Mouse (Mus musculus): ENCODE measurements at regions not wholly inside any gene's neighbourhood (a gene's known extent, or its start where the extent isn't known, plus 50 kb on each side); places are given as distances from the start of the nearest gene placed in this dataset.
"Not testable (repeated sequence)": the region's sequence is repeated elsewhere in the genome, so short reads cannot be mapped to it uniquely, and the experiment has no call there.

GRCm38 (mm10) chr1:157048996-157049395 lies 59.5 kb downstream of the Tex35 start:
- no peak for DNase-seq (ENCODE audit: low spot score)

GRCm38 (mm10) chr1:157048201-157048923 lies 60.1 kb downstream of the Tex35 start:
- DNase-seq (ENCODE audit: low spot score) = no peak

- DNase-seq (ENCODE audit: low spot score) = no peak
Measured at GRCm38 (mm10) chr1:157047751-157048200, 60.7 kb downstream of the Tex35 start.

DNA sequence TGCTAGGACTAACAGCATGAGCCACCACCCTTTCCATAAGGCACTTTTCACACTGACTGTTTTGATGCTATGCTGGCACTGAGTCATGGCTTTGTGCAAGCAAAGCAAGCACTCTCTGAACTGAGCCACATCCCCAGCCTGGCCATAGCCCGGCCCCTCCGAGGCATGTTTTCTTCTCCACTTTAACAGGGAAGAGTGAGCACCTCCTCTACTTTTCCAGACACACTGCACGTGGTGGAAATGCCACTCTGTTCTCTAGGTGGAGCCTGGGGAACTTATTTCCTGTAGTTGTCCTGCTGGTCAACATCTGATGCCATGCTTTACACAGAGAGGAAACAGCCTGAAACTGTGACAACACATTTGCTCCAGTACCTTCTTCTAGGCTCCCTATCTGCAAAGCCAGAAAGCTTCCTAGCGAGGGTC lies 61.7 kb downstream of the Tex35 start:
- no peak for DNase-seq (ENCODE audit: low spot score)

DNA sequence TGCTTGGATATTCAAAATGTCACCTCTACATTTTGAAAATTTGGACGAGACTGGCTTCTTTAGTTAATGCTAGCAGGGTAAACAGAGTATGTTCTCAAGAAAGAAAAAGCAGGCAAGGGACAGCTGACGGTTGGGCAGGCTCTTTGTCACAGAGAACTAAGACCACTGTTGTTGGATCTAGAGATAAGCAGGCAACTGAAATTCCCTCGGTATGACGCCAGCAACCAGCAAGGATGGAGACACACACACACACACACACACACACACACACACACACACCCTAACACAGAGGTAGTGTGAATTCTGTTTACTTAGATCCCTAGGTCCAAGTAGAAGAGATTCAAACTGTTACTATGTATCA lies 68.7 kb downstream of the Tex35 start:
- no peak for DNase-seq (ENCODE audit: low spot score)

DNA sequence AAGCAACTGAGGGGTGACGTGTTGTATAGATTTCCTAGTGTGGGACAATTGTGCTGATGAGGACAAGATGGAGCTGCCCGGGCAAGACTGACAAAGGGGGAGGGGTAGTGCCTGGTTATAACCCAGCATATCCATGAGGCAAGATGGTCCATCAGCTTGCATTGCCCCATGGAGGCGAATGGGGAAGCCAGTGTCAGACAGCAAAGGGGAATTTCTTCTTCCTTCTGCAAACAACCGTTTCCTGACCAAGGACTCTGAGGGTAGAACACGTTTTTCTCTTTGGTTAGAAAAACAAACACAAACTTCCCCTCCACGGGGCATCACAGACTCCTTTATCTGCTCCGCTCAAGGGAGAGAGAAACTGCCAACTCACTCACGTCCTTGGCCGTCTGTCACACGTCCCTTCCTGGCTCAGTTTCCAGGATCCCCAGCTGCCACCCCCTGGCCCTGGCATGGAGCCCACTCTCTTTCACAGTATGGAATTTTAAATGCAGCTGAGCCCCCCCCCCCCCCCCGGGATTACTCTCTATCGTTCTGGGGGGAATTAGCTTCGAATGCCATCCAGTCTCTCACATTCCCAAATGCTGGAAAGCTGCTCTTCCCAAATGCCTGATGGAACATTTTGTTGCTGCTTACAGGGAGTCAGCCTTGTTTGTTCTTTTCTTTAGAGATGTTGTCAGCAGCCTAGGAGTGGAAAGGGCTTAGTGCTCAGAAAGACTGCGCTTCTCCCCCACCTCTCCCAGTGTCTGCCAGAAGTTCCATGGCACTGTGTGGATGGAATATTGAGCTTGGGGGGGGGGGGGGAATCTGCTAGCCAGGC lies 69.3 kb downstream of the Tex35 start:
- peak; percentile 72 for DNase-seq (ENCODE audit: low spot score)

DNA sequence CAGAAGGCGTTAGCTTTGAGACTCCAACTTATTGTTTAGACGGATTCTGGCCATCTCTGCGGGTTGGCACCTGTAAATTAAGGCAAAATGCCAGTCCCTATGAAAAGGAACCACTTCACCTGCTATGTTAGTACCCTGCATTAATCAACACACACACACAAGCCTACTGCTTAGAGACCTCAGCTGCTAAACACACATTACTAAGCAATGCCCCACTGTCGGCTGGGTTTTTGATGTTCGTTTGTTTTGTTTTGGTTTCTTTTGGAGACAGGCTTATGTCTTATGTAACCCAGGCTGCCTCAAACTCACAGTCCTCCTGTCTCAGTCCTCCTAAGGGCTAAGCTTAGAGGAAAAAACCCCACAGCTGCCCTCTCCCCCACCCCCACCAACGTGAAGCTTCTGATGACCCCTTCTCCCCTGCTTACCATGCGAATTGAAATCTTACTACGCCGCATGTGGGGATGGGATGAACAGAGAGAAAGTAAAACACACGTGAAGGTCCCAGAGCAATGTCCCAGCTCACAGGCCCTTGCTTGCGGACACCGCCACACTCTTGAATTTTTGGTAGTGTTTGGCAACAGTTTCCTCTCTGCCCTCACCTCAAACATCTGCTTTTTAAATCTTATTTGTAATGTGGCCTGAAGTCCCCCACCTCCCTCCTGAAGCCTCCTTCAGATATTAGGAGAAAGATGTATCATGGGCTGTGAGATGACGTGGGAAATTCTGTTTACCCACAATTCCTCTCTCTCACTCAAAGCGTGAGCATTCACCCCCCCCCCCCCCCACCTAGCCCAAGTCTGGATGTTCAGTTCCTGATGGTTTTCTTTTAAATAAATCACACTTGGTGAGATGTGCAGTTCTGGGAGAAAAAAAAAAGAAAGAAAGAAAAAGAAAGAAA lies 70.1 kb downstream of the Tex35 start:
- no peak for DNase-seq (ENCODE audit: low spot score)

DNA sequence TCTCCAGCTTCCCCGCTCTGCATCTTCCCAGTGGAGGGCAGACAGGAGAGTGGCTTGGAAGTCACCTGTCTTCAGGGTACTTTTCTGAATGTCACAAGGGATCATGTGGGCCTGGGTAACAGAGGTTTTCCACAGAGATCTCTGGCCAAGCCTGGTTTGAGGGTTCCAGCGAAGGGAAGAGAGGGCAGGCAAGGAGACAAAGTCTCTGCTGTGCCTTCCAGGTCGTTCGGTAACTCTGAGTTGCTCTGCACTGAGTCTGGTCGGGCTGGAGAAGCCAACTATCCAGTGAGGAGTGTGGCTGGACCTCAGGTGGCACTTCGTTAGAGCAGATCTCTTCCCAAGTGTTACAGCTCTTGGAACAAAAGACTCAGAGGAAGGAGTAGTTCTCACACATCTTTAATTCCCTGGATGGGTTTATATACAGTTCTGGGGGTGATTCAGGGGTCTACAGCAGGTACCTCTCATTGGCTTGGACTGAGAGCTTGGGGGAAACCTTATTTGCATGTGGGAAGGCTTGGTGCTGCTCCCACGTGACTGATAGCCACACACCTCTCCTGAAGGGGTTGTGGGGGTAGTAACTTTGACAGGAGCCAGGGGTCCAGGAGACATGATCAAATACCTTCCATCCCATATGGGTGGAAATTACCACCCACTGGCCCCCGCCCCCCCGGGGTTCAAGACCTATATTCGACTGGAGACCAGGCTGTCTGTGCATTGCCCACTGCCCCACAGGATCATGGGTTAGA lies 71.1 kb downstream of the Tex35 start:
- no peak for DNase-seq (ENCODE audit: low spot score)

DNA sequence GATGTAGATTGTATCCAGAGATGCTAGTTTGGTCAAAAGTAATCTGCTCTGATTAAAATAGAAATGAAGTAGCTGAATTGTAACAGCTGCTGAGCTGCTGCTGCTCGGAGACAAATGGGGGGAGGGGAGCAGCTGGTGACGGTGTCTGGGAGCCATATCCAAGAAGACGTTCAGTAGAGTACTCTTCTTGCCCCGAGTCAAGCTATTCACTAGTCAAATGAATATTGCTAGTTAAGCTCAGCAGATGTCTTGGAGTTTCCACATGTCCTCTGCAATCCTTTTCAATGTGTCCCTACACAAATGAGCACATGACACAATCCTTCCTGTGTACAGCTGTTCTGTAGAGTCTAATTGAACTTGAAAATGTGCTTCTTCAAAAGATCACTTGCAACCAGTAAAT lies 71.7 kb downstream of the Tex35 start:
- DNase-seq (ENCODE audit: low spot score) = no peak

DNA sequence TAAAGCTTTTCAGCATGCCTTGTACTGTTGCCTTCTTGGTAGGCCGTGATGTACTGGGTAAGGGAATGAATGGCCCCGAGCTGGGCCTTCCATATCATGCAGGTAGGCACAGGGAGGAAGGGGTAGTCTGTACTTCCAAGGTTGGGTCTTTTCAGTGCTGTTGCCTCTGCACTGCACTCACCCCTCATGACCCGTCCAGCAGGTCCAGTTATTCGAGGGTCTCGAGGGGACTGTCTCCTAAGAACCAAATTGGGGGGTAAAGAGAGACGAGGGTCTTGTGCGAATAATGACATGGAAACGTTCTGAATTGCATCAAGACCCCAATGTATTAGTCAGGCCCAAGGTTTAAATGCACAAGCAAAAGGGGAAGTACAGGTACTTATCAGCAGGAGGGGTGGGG lies 73.3 kb downstream of the Tex35 start:
- DNase-seq (ENCODE audit: low spot score) = not testable (repeated sequence)

- DNase-seq (ENCODE audit: low spot score) = no peak
Measured at GRCm38 (mm10) chr1:157028682-157029081, 79.8 kb downstream of the Tex35 start.

DNA sequence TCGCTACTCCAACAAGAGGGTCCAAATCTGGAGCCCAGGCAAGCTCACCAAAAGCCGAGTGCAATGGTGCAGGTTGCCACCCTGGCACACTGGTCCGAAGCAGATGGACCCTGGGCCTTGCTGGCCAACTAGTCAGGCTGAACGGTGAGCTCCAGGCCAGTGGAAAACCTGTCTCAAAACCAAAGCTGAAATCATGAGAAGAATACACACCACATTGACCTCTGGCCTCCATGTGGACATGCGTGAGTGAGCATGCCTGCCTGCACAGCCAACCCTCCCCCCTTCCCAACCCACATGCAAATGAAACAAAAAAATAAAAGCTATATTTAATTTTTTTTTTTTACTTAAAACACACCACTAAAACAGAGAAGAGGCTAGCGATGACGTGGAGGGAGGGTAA lies 80.8 kb downstream of the Tex35 start:
- DNase-seq (ENCODE audit: low spot score) = no peak

DNA sequence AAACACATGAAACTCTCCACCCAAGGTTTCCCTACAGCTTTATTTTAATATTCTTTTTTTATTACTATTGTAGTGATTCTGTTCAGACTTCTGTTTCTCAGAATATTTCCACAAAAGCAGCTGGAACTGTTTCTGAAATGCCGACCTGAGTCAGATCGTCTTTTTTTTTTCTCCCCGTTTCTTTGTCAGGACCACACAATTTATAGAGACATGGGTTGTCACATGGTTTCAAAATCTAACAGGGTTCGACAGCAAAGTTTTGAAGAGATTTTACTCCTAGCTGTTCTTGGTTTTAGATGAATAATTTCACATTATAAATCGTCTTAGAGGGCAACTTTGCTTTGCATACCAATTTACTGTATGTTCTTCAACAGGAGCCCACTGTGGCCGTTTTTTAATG lies 84.0 kb upstream of the Ralgps2 start:
- no peak for DNase-seq (ENCODE audit: low spot score)

DNA sequence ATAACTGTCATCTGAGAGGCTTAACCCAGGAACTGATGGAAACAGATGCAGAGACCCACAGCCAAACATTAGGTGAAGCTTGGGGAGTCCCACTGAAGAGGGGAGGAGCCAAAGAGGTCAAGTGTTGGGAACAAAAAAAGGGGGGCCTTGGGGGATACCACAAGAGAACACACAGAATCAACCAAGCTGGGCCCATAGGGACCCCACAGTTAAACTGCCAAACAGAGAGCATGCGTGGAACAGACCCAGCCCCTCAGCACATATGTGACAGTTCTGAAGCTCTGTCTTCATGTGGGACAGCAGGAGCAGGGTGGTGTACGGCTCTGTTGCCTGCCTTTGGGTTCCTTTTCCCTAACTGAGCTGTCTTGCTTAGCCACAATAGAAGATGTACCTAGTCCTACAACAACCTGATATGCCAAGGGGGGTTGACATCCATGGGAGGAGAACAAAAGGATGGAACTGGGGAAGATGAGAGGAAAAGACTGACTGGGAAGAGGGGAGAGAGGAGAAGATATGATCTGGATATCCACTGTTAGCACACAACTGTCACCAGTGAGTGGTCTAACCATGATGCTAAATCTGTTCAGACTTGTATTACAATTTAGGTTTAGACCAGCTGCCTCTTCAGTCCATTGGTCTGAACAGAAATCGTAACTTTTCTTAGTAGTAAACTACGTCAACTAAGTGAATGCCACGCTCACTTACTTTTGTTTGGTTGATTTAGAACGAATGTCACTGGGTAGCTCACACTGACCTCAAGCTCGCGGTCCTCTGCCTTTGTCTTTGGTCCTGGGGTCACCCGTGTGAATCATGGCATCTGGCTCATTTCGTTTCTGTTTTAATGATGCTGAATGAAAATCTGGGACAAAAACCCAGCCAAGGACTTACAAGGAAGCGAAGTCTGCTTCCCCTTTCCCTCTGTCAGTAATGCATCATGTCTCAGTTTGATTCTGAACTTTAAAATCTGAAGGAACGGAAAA lies 83.3 kb upstream of the Ralgps2 start:
- DNase-seq (ENCODE audit: low spot score) = no peak

DNA sequence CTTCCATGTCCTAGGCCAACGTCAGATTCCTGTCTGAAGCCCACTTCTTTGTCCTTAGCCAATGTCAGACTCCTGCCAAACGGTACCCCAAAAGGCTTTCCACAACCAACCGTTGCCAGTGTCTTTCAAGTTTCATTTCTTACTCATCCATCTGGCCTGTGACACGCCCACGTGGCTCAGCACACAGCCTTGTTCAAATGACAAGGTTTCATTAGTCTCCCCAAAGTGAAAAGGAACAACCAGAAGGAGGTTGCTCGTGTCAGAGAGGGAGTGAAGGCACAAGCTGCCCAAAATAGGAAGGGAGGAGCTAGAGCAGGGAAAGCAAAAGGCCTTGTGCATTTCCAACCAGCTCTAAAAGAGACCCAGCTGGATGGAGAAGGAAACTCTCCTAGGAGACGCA lies 80.5 kb upstream of the Ralgps2 start:
- DNase-seq (ENCODE audit: low spot score) = no peak

DNA sequence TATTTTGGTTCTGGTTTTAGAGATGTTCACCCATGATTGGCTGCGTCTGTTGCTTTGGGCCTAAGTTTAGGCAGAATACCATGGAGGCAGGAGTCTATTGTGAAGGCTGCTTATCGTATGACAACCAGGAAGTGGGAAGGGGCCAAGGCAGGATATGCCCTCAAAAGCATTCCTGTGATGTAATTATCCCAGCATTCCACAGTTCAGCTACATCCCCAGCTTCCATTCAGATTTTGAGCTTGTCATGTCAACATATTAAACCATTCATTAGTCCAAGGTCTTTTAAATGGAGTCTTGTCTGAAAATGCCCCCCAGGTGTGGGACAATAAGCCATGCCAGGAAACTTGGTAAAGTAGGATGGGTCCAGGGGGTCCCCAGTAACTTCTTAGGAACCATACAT lies 79.3 kb upstream of the Ralgps2 start:
- no peak for DNase-seq (ENCODE audit: low spot score)

DNA sequence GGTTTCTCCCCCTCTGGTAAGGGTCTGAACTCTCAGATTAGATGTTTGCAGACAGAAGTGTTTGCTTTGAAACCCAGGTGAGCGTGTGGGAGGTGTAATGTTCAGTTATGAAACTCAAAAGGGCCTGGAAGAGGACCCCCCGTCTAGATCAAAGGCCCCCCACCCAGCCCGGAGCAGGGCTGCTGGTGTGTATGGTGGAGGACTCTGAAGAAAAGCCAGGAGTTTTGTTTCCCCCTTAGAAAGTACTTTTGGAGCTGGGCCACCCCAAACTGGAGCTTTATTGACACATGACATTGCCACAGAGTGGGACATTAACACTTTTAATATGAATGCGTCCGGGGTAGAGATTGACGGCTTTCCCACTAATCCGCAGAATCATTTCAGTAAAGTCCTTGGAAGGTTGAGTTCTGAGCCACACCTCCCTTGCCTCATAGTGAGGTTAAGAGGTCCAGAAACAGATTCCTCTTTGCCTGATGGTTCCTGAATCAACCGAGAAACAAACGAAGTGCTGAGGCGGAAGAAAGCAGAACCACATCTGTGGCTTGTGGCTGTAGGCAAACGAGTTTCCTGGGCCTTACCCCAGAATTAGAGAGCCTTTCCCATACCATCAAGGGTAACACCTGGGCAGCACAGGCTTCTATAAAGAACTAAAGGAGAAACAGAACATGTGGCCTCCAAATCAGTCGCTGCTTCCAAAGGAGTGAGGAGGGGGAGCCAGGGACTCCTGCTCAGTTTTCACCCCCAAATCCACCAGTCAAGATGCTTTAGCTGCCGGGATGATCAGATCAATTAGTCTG lies 78.0 kb upstream of the Ralgps2 start:
- no peak for DNase-seq (ENCODE audit: low spot score)

- DNase-seq (ENCODE audit: low spot score) = no peak
Measured at GRCm38 (mm10) chr1:157016625-157017024, 77.2 kb upstream of the Ralgps2 start.

Measured in ovary, adult 18-20 months (tissue).